Mouse (Mus musculus) G1E (cell line): ENCODE measurements at regions not wholly inside any gene's neighbourhood (a gene's known extent, or its start where the extent isn't known, plus 50 kb on each side); places are given as distances from the start of the nearest gene placed in this dataset.

Source experiments
- CTCF ChIP-seq: IDR thresholded peaks from 2 replicates; pipeline ENCODE4 v1.5.1; 2012; ENCODE audit warnings: low read depth, low read length, inconsistent platforms, mixed read lengths
- GATA1 ChIP-seq: IDR thresholded peaks from 2 replicates; pipeline ENCODE4 v1.6.1; 2012; ENCODE audit warnings: borderline replicate concordance, low read length, inconsistent platforms, mixed read lengths
- GATA2 ChIP-seq: IDR thresholded peaks from 2 replicates; pipeline ENCODE4 v1.6.1; 2012; ENCODE audit warnings: low read depth, low read length, inconsistent platforms, borderline replicate concordance
- POLR2AphosphoS5 ChIP-seq: IDR thresholded peaks from 2 replicates; pipeline ENCODE4 v1.6.1; 2012; ENCODE audit warnings: low read depth, low read length, inconsistent platforms; ENCODE audit not compliant: insufficient replicate concordance
- TAL1 ChIP-seq: conservative IDR thresholded peaks from 2 replicates; pipeline ENCODE4 v1.6.1; 2012; ENCODE audit warnings: low read depth, low read length, inconsistent platforms, mixed read lengths

DNA sequence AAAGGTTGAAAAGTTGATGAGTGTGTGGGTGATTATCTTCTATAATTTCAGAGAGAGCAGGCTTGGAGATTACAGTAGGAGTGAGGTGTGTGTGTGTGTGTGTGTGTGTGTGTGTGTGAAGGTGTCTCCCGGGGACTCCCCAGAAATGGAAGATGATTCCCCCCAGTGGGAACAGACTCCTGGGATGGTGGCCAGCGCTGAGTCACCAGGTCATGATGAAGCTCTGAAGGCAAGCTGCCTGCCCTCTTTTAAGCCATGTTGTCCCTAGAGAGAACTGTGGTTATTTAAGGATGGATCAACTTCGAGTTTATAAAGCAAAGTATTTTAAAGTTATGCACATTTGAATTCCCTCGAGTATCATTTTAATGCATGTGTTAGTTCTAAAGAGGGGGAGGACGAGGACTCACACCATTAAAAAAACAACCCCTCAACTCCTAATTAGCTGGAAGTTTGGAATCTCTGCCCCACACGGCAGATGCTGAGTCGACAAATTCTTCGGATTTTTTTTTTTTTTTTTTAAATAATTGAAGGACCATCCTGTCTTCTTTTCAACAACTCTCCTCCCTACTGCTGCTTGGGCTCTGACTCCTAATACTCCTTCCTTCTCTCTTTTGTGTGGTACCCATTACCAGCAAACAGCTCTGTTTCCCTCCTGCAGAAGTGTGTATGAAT, 186.6 kb downstream of the Ly86 start:
- TF ChIP-seq CTCF (no peak), GATA1 (no peak), POLR2AphosphoS5 (no peak), TAL1 (no peak), GATA2 (no peak)
